Mouse (Mus musculus): ENCODE data around the gene Zdbf2. TPM values are rescaled to one million over a fixed set of nuclear protein-coding genes. Genes with fewer than 3 reads are reported as not detected.

Zdbf2 gene
- 61.9 and 79.8 TPM in 2 replicates for polyA plus RNA-seq (2015; fragmentation: Nextera tagmentation; extraction: Ambion mirVana)

DNA sequence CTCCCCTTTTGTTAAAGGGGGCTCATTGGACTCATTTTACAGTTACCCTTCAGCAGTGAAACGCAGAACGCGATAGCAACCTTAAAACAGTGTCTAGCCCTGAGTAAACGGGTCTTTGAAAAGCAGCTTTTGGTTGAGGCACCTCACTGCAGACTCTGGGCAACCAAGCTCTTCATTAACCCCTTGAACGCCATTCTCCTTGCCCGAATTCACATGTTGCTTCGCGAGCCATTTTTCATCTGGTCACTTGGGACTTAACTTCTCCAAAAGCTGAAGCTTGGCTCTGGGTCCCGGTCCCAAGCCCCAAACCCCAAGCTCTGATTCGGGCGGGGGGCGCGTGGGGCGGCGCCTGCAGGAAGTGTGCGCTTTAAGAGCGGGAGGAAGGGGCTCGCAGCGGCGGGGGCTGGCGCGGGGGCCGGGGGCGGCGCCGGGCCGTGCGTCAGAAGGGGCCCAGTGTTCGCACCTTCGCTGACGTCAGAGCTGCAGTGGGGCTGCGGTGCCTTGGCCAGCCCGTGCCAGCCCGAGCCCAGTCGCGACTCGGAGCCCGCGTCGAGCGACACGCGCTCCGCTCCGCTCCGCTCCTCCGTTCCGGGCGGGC is at the start of gene Zdbf2:
Zdbf2 (plus strand) TSS at position 525 of the 598 bp plus-strand sequence.

Small RNA genes within 50 kb of the gene (microRNA-seq; reads per million reads assigned to microRNA genes)
- gene Gm24513, result 0.21 to 0.30 reads per million in 2 experiments

Other genes starting within 250 kb of the Zdbf2 start
- 5.7 and 5.8 TPM in 2 replicates for gene Ino80d, start 158.6 kb upstream of the Zdbf2 start, polyA plus RNA-seq (2015; fragmentation: Nextera tagmentation; extraction: Ambion mirVana)
- gene Eef1b2, start 96.4 kb upstream of the Zdbf2 start, polyA plus RNA-seq (2015; fragmentation: Nextera tagmentation; extraction: Ambion mirVana), result 432 and 450 TPM in 2 replicates
- gene Ndufs1, start 96.4 kb upstream of the Zdbf2 start, polyA plus RNA-seq (2015; fragmentation: Nextera tagmentation; extraction: Ambion mirVana), result 246 and 280 TPM in 2 replicates
- gene Gpr1, start 58.7 kb upstream of the Zdbf2 start, polyA plus RNA-seq (2015; fragmentation: Nextera tagmentation; extraction: Ambion mirVana), result 1.6 and 1.8 TPM in 2 replicates
- gene Adam23, start 172.6 kb downstream of the Zdbf2 start, polyA plus RNA-seq (2015; fragmentation: Nextera tagmentation; extraction: Ambion mirVana), result 3.9 and 6.2 TPM in 2 replicates